Mouse (Mus musculus): ENCODE measurements around the gene Ppp4r2. TPM values are rescaled to one million over a fixed set of nuclear protein-coding genes. Genes with fewer than 3 reads are reported as not detected.
"Not testable (repeated sequence)": the region's sequence is repeated elsewhere in the genome, so short reads cannot be mapped to it uniquely, and the experiment has no call there.

Ppp4r2 gene
- polyA plus RNA-seq, 1 experiment from 2014 or later = 29.5 TPM

DNA sequence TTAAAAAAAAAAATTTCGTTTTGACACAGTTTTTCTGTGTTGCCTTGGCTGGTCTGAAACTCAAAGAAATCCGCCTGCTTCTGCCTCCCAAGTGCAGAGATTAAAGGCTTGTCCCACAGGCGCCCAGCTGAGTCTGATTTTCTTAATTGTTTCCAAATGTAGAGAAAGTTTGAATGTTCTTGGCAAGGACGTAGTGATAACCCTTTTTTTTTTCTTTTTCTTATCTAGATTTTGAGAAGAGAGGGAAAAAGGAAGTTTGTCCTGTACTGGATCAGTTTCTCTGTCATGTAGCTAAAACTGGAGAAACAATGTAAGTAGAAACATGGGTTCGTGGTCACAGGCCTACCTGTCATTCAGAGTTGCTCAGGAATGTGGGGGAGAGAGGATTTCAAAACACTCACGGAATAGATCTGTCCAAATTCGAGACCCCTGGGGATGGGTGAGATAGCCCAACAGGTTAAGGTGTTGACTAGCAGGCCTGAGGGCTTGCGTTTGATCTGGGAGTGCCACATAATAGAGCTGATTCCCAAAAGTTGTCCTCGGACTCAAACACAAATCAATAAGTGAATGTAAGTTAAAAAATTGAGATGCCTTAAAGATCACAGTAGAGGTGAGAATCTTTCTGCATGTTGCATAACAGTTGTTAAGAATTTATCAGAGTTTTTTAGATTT, 1.2 kb downstream of the Ppp4r2 start:
- ATAC-seq (replicated peaks; ENCODE audit: low FRiP score, low TSS enrichment, low read depth) = no peak

DNA sequence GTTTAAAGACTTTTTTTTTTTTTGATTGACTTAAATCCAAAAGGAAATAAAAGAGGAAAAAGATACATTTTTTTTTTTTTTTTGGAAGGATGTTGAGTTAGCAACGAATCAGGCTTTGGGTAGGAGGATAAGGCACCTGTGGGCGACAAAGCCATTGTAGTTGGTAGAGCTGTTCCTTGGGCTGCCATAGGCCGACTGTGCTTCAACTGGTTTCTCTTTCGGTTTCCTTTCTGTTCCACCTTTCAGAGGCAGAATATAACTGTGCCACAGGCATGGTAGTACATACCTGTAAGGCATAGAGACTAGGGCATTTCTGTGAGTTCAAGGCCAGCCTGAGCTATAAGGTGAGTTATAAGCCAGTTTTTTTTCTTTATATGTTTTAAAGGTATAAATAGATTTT, 11.6 kb downstream of the Ppp4r2 start:
- H3K36me3 ChIP-seq (ENCODE audit: control insufficient read depth, insufficient read depth, low read length) = peaks cover 72% of the 10 kb centered on the region
- ATAC-seq (replicated peaks; ENCODE audit: low FRiP score, low TSS enrichment, low read depth) = no peak

More for the DNA sequence above, 1.2 kb downstream of the Ppp4r2 start:
- Histone ChIP-seq H3K4me2 (ENCODE audit: low read length) (peak overlapping the region; percentile 61), H3K36me3 (ENCODE audit: control insufficient read depth, insufficient read depth, low read length) (peaks cover 45% of the 10 kb centered on the region), H3K4me1 (replicated peaks; ENCODE audit: control insufficient read depth, insufficient read depth, low read length) (peaks cover 14% of the 10 kb centered on the region; the same call in 1 of the 2 replicates), H3K4me3 (ENCODE audit: low read depth, low read length) (peak overlapping the region; percentile 57), H3K27me3 (replicated peaks; ENCODE audit: control insufficient read depth, insufficient read depth, low read length) (no peaks in the 10 kb centered on the region), H3K27ac (ENCODE audit: low read depth) (peak overlapping the region; percentile 80; the same call in 1 of the 2 replicates), H3K9ac (ENCODE audit: low read length) (peak overlapping the region; percentile 54), H3K9me3 (ENCODE audit: control insufficient read depth, low read length) (no peaks in the 10 kb centered on the region)
- DNase-seq (ENCODE audit: low spot score) = peak; percentile 52
- 29% methylated on average over 9 of the region's 9 CpGs for WGBS

DNA sequence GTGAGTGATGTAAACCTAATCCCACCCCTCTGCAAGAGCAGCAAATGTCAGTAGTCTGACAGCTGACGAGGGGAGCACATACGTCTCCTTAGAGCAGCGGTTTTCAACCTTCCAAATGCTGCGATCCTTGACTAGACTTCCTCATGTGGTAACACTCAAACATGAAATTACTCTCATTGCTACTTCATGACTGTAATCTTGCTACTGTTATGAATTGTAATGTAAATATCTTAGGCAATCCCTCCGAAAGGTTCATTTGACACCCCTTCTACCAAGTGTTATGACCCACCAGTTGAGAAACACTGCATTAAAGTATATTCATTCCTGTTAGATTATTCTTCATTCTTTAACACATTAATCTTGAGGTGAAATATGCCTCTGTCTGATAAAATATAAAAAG, 13.8 kb downstream of the Ppp4r2 start:
- no peaks in the 10 kb centered on the region for H3K9me3 ChIP-seq (ENCODE audit: control insufficient read depth, low read length)
- no peak overlapping the region for H3K9ac ChIP-seq (ENCODE audit: low read length)
- no peak overlapping the region for H3K27ac ChIP-seq (ENCODE audit: low read depth)
- H3K4me3 ChIP-seq (ENCODE audit: low read depth, low read length) = no peak overlapping the region
- H3K4me2 ChIP-seq (ENCODE audit: low read length) = no peak overlapping the region
- peaks cover 57% of the 10 kb centered on the region for H3K36me3 ChIP-seq (ENCODE audit: control insufficient read depth, insufficient read depth, low read length)
- no peak for ATAC-seq (replicated peaks; ENCODE audit: low FRiP score, low TSS enrichment, low read depth)
- DNase-seq (ENCODE audit: low spot score) = no peak
- no peaks in the 10 kb centered on the region for H3K27me3 ChIP-seq (replicated peaks; ENCODE audit: control insufficient read depth, insufficient read depth, low read length)
- no peaks in the 10 kb centered on the region for H3K4me1 ChIP-seq (replicated peaks; ENCODE audit: control insufficient read depth, insufficient read depth, low read length)
- 88% methylated on average over 5 of the region's 5 CpGs for WGBS

More for the DNA sequence above, 11.6 kb downstream of the Ppp4r2 start:
- Histone ChIP-seq H3K4me2 (ENCODE audit: low read length) (no peak overlapping the region), H3K9me3 (ENCODE audit: control insufficient read depth, low read length) (no peaks in the 10 kb centered on the region), H3K4me1 (replicated peaks; ENCODE audit: control insufficient read depth, insufficient read depth, low read length) (no peaks in the 10 kb centered on the region), H3K4me3 (ENCODE audit: low read depth, low read length) (no peak overlapping the region), H3K9ac (ENCODE audit: low read length) (no peak overlapping the region), H3K27ac (ENCODE audit: low read depth) (no peak overlapping the region), H3K27me3 (replicated peaks; ENCODE audit: control insufficient read depth, insufficient read depth, low read length) (no peaks in the 10 kb centered on the region)
- 97% methylated on average over 4 of the region's 4 CpGs for WGBS
- DNase-seq (ENCODE audit: low spot score) = no peak

DNA sequence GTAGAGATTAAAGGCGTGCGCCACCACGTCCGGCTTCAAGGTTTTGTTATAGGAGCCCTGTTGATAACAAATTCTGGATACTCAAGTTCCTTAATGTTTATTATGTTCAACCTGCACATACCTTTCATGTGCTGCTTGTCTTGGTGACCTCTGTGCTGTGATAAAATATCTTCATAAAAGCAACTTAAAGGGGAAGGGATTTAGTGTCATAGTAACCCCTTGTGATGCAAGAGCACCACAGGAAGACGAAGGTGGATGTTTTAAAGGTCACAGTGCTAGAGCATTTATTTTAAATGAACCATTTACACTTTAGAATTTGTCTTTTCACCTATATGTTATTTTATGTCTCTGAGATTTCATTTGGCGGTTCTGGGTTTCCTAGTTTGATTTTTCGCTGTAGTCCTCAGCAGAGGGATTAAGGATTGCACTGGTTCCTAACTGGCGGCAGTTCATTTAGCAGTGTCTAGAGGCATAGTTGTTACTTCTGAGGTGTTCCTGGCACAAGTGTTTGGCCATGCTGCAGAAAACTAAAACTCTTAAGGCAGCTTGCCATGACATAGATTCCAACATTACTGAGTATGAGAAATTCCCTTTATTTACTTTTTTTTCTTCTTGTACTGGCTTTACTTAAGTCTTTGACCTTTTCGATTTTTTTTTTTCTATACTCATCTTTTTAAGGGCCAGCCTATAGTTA, 15.4 kb downstream of the Ppp4r2 start:
- no peak overlapping the region for H3K27ac ChIP-seq (ENCODE audit: low read depth)
- H3K4me3 ChIP-seq (ENCODE audit: low read depth, low read length) = no peak overlapping the region
- 85% methylated on average over 9 of the region's 9 CpGs for WGBS
- no peak overlapping the region for H3K4me2 ChIP-seq (ENCODE audit: low read length)
- H3K9me3 ChIP-seq (ENCODE audit: control insufficient read depth, low read length) = no peaks in the 10 kb centered on the region
- peaks cover 48% of the 10 kb centered on the region for H3K36me3 ChIP-seq (ENCODE audit: control insufficient read depth, insufficient read depth, low read length)
- no peaks in the 10 kb centered on the region for H3K27me3 ChIP-seq (replicated peaks; ENCODE audit: control insufficient read depth, insufficient read depth, low read length)
- no peak overlapping the region for H3K9ac ChIP-seq (ENCODE audit: low read length)
- no peak for DNase-seq (ENCODE audit: low spot score)
- no peaks in the 10 kb centered on the region for H3K4me1 ChIP-seq (replicated peaks; ENCODE audit: control insufficient read depth, insufficient read depth, low read length)
- no peak for ATAC-seq (replicated peaks; ENCODE audit: low FRiP score, low TSS enrichment, low read depth)

DNA sequence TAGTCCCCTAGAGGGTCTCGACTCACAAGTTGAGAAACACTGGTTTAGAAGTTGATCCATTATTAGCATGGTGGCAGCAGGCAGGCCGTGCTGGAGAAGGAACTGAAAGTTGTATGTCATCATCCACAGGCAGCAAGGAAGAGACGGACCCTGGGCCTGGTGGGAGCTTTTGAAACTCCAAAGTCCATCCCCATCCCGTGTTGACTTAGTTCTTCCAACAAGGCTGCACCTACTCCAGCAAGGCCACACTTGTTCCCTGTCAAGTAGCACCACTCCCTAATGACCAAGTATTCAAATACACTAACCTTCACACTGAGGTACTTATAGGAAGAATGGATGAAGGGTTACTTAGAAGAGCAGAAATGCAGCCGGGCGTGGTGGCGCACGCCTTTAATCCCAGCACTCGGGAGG, 17.3 kb downstream of the Ppp4r2 start:
- 84% methylated on average over 9 of the region's 9 CpGs for WGBS
- no peaks in the 10 kb centered on the region for H3K4me1 ChIP-seq (replicated peaks; ENCODE audit: control insufficient read depth, insufficient read depth, low read length)
- peak; percentile 80; the same call in 1 of the 2 replicates for ATAC-seq (replicated peaks; ENCODE audit: low FRiP score, low TSS enrichment, low read depth)
- H3K4me3 ChIP-seq (ENCODE audit: low read depth, low read length) = no peak overlapping the region
- H3K27me3 ChIP-seq (replicated peaks; ENCODE audit: control insufficient read depth, insufficient read depth, low read length) = no peaks in the 10 kb centered on the region
- H3K9me3 ChIP-seq (ENCODE audit: control insufficient read depth, low read length) = no peaks in the 10 kb centered on the region
- H3K36me3 ChIP-seq (ENCODE audit: control insufficient read depth, insufficient read depth, low read length) = peaks cover 57% of the 10 kb centered on the region
- no peak overlapping the region for H3K9ac ChIP-seq (ENCODE audit: low read length)
- no peak for DNase-seq (ENCODE audit: low spot score)
- no peak overlapping the region for H3K27ac ChIP-seq (ENCODE audit: low read depth)
- H3K4me2 ChIP-seq (ENCODE audit: low read length) = no peak overlapping the region

DNA sequence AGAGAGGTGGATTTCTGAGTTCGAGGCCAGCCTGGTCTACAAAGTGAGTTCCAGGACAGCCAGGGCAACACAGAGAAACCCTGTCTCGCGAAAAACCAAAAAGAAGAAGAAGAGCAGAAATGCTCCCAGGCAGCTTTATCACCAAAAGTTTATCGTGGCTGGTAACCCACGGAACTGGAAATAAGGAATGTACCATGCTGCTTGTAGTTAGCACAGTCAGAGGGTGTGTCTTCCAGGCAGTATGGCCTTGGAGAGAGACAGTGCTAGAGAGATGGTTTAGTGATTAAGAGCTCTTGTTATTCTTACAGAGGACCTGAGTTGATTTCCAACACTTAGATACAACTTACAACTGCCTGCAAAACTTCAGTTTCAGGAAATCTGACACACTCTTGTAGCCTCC, 17.7 kb downstream of the Ppp4r2 start:
- Histone ChIP-seq H3K9me3 (ENCODE audit: control insufficient read depth, low read length) (no peaks in the 10 kb centered on the region), H3K27ac (ENCODE audit: low read depth) (no peak overlapping the region), H3K9ac (ENCODE audit: low read length) (no peak overlapping the region), H3K36me3 (ENCODE audit: control insufficient read depth, insufficient read depth, low read length) (peaks cover 55% of the 10 kb centered on the region), H3K4me2 (ENCODE audit: low read length) (no peak overlapping the region), H3K4me1 (replicated peaks; ENCODE audit: control insufficient read depth, insufficient read depth, low read length) (no peaks in the 10 kb centered on the region), H3K27me3 (replicated peaks; ENCODE audit: control insufficient read depth, insufficient read depth, low read length) (no peaks in the 10 kb centered on the region), H3K4me3 (ENCODE audit: low read depth, low read length) (no peak overlapping the region)
- WGBS = 85% methylated on average over 5 of the region's 5 CpGs
- DNase-seq (ENCODE audit: low spot score) (no peak), ATAC-seq (replicated peaks; ENCODE audit: low FRiP score, low TSS enrichment, low read depth) (no peak)

DNA sequence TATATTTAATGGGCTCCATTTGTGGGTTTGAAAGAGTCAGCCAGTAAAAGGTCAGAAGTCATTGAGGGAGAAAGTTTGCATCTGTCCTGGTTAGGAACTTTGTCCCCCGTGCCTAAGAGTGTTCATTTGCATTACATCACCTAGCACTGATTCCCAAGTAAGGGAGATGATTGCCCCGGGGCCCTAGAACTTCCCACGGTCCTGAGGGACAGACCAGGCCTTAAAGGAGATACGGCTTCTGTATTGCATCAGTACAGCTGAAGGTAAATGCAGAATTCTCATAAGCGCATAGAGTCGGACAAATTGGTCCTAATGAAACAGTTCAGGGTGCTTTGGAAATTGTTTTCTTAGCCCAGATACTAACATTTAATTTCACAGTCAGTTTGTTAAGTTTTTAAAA, 31.9 kb downstream of the Ppp4r2 start:
- Histone ChIP-seq H3K27ac (ENCODE audit: low read depth) (no peak overlapping the region), H3K4me1 (replicated peaks; ENCODE audit: control insufficient read depth, insufficient read depth, low read length) (no peaks in the 10 kb centered on the region), H3K9ac (ENCODE audit: low read length) (no peak overlapping the region), H3K27me3 (replicated peaks; ENCODE audit: control insufficient read depth, insufficient read depth, low read length) (no peaks in the 10 kb centered on the region), H3K4me3 (ENCODE audit: low read depth, low read length) (no peak overlapping the region), H3K9me3 (ENCODE audit: control insufficient read depth, low read length) (no peaks in the 10 kb centered on the region), H3K36me3 (ENCODE audit: control insufficient read depth, insufficient read depth, low read length) (peaks cover 41% of the 10 kb centered on the region), H3K4me2 (ENCODE audit: low read length) (no peak overlapping the region)
- 88% methylated on average over 6 of the region's 6 CpGs for WGBS
- no peak for DNase-seq (ENCODE audit: low spot score)
- no peak for ATAC-seq (replicated peaks; ENCODE audit: low FRiP score, low TSS enrichment, low read depth)

DNA sequence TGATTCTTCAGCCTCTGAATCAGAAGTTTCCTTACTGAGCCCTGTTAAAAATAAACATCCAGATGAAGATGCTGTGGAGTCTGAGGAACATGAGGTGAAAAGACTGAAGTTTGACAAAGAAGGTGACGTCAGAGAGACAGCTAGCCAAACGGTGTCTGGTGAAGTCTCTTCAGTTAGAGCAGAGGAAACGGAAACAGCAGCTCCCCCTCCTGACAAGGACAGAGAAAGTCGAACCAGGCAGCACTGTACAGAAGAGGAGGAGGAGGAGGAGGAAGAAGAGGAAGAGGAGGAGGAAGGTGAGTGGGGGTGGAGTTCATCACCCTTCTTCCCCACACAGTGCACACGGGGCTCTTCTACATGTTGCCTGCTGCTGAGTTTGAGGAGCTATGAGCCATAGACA, 32.4 kb downstream of the Ppp4r2 start:
- not testable (repeated sequence) for H3K27ac ChIP-seq (ENCODE audit: low read depth); H3K4me1 ChIP-seq (replicated peaks; ENCODE audit: control insufficient read depth, insufficient read depth, low read length); ATAC-seq (replicated peaks; ENCODE audit: low FRiP score, low TSS enrichment, low read depth); H3K4me3 ChIP-seq (ENCODE audit: low read depth, low read length); H3K9ac ChIP-seq (ENCODE audit: low read length); DNase-seq (ENCODE audit: low spot score); H3K27me3 ChIP-seq (replicated peaks; ENCODE audit: control insufficient read depth, insufficient read depth, low read length); H3K9me3 ChIP-seq (ENCODE audit: control insufficient read depth, low read length); H3K4me2 ChIP-seq (ENCODE audit: low read length)
- H3K36me3 ChIP-seq (ENCODE audit: control insufficient read depth, insufficient read depth, low read length) = peaks cover 41% of the 10 kb centered on the region
- WGBS = 44% methylated on average over 5 of the region's 5 CpGs

DNA sequence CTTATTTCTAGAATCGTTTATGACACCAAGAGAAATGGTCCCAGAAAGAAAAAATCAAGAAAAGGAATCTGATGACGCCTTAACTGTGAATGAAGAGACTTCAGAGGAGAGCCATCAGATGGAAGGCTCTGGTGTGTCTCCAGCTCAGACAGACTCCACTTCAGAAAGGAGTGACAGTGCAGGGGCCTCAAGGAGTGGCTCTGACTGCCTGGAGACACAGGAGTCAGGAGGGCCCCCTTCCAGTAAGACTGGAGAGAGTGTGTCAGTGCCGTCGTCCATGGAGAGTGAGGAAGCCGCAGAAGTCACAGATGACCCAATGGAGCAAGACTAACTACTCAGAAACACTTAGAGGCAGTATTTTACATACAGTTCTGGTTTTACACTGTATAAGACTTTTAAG, 32.8 kb downstream of the Ppp4r2 start:
- not testable (repeated sequence) for H3K27ac ChIP-seq (ENCODE audit: low read depth); H3K4me1 ChIP-seq (replicated peaks; ENCODE audit: control insufficient read depth, insufficient read depth, low read length); H3K27me3 ChIP-seq (replicated peaks; ENCODE audit: control insufficient read depth, insufficient read depth, low read length); H3K9me3 ChIP-seq (ENCODE audit: control insufficient read depth, low read length); H3K9ac ChIP-seq (ENCODE audit: low read length); DNase-seq (ENCODE audit: low spot score); H3K4me2 ChIP-seq (ENCODE audit: low read length); ATAC-seq (replicated peaks; ENCODE audit: low FRiP score, low TSS enrichment, low read depth); H3K4me3 ChIP-seq (ENCODE audit: low read depth, low read length)
- WGBS = 86% methylated on average over 5 of the region's 5 CpGs
- peaks cover 39% of the 10 kb centered on the region for H3K36me3 ChIP-seq (ENCODE audit: control insufficient read depth, insufficient read depth, low read length)
